Mouse (Mus musculus) testis, adult 2 months (tissue): Measurements from ENCODE around the gene Ust.
A peak's percentile ranks its signal among the peaks of the same experiment; 100 is the strongest.

Source experiments
- CTCF ChIP-seq: fragments of 200-500 bp; IDR thresholded peaks from 2 replicates; pipeline ENCODE4 v1.5.1; 2012; ENCODE audit warnings: low read depth, mild to moderate bottlenecking, inconsistent platforms, low read length, moderate library complexity; ENCODE audit not compliant: control insufficient read depth, insufficient read depth, insufficient replicate concordance
- POLR2A ChIP-seq: fragments of 200-500 bp; IDR thresholded peaks from 2 replicates; pipeline ENCODE4 v1.6.1; 2012; ENCODE audit warnings: low read depth, mild to moderate bottlenecking, inconsistent platforms, low read length, moderate library complexity; ENCODE audit not compliant: control insufficient read depth

- no peak for TF ChIP-seq POLR2A
- TF ChIP-seq CTCF = peak; percentile 26; the same call in 1 of the 2 replicates
Observed at GRCm38 (mm10) chr10:8196300-8196699, 322.3 kb downstream of the Ust start.
